Mouse (Mus musculus) embryonic facial prominence, embryonic 12.5 days (tissue): Measurements from ENCODE around the gene Abcg1. TPM values are rescaled to one million over a fixed set of nuclear protein-coding genes. Genes with fewer than 3 reads are reported as not detected.

Experiments
- ATAC-seq: fragments of 200-750 bp; cut with Nextera tagmentation; 2 replicates; pipeline ENCODE4 v1.8.0; 2017; ENCODE audit not compliant: insufficient number of reproducible peaks, insufficient read depth, low FRiP score, low TSS enrichment
- H3K27ac ChIP-seq: fragments of 300-500 bp; sonication (generic); 2 replicates; pipeline ENCODE4 v1.5.1; 2016; ENCODE audit warnings: mild to moderate bottlenecking
- H3K27me3 ChIP-seq: fragments of 300-500 bp; sonication (generic); 2 replicates; pipeline ENCODE4 v1.6.1; 2016; ENCODE audit warnings: mild to moderate bottlenecking, moderate library complexity
- H3K36me3 ChIP-seq: fragments of 300-500 bp; sonication (generic); 2 replicates; pipeline ENCODE4 v1.6.1; 2016; ENCODE audit warnings: mild to moderate bottlenecking
- H3K4me1 ChIP-seq: fragments of 300-500 bp; sonication (generic); 2 replicates; pipeline ENCODE4 v1.6.1; 2016
- H3K4me2 ChIP-seq: fragments of 300-500 bp; sonication (generic); replicated peaks from 2 replicates; pipeline ENCODE4 v1.6.1; 2016; ENCODE audit warnings: mild to moderate bottlenecking, moderate library complexity
- H3K4me3 ChIP-seq: fragments of 300-500 bp; sonication (generic); 2 replicates; pipeline ENCODE4 v1.5.1; 2016; ENCODE audit warnings: mild to moderate bottlenecking
- H3K9ac ChIP-seq: fragments of 300-500 bp; sonication (generic); 2 replicates; pipeline ENCODE4 v1.6.1; 2016; ENCODE audit warnings: mild to moderate bottlenecking, moderate library complexity
- H3K9me3 ChIP-seq: fragments of 300-500 bp; sonication (generic); 2 replicates; pipeline ENCODE4 v1.6.1; 2016; ENCODE audit warnings: mild to moderate bottlenecking, moderate library complexity
- WGBS: fragments of 180-500 bp; shearing (Covaris S2); methylation state at CpG from one replicate; pipeline ENCODE4 v1.1.7; 2016; 5-methylcytosine and 5-hydroxymethylcytosine counted together
- polyA plus RNA-seq: library from polyadenylated mRNA; unstranded; fragments of >200 nt; fragmentation: Nextera tagmentation; extraction: Ambion mirVana; gene quantifications from 2 replicates; pipeline ENCODE4 v1.2.1, GENCODE M21; 2016

The Abcg1 gene
- polyA plus RNA-seq = 14.6 and 15.4 TPM in 2 replicates

DNA sequence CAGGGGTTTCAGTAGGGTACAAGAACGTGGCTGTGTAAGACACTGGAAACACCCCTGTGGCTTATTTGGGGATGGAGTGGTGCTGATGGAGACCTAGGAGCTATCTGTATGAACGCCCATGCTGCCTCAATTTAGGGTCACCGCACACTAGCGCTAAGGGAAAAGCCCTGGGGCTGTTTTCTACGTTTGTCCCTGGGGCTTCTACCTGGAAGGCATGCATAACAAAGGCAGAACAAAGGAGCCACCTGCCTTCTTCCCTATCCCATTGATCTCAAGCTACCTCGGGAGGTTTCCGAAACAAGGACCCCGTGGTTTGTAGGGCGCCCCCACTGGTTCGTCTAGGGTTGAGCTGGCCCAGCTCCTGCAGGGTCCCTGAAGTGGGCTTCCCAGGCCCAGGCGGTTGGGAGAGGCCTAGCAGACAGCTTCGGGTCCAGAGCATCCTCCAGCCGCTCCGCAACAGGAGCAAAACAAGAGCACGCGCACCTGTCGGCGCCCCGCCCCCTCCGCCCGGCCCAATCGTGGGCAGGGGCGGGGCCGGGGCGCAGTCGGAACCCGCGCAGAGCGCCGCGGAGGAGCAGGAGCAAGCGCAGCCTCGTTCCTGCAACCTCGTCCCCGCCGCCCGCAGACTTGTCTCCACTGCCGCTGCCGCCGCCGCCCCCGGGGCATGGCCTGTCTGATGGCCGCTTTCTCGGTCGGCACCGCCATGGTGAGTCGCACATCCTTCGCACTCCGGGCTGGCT is at the start of gene Abcg1:
Abcg1 (plus strand) TSS at position 525 of the 740 bp plus-strand sequence.
- peak; percentile 47; the same call in 1 of the 2 replicates for ATAC-seq
- Histone ChIP-seq H3K4me3 (peak within 1 kb of the TSS; percentile 54), H3K9ac (peak within 1 kb of the TSS; percentile 57), H3K4me1 (peaks cover 39% of the 10 kb centered on the region), H3K4me2 (peak within 1 kb of the TSS; percentile 94), H3K36me3 (no peaks in the 10 kb centered on the region), H3K27ac (peak within 1 kb of the TSS; percentile 32), H3K9me3 (peaks cover 10% of the 10 kb centered on the region; the same call in 1 of the 2 replicates), H3K27me3 (peaks cover 29% of the 10 kb centered on the region)
- 1% methylated on average over 49 of the region's 49 CpGs for WGBS

DNA sequence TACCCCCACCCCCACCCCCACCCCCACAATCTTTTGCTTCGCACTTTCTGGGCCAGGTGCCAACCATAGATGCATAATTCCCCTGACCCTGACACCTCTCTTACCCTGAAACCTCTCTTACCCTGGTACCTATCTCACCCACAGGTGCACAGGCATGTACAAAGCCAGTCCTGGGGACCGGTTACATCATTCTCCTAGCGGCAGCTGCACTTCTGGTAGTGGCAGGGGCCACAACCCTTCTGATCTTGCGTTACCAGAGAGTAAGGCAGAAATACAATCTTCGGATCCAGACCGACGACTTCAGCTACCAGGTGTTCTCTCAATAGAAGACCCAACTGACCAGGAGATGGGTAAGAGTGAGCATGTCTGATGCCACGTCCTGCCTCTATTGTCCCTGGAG is 49.1 kb upstream of the Abcg1 start:
- ATAC-seq = no peak
- H3K4me2 ChIP-seq = no peak overlapping the region
- no peaks in the 10 kb centered on the region for H3K9me3 ChIP-seq
- H3K9ac ChIP-seq = no peak overlapping the region
- WGBS = 83% methylated on average over 8 of the region's 8 CpGs
- H3K4me3 ChIP-seq = no peak overlapping the region
- no peaks in the 10 kb centered on the region for H3K27me3 ChIP-seq
- H3K4me1 ChIP-seq = no peaks in the 10 kb centered on the region
- no peaks in the 10 kb centered on the region for H3K36me3 ChIP-seq
- no peak overlapping the region for H3K27ac ChIP-seq

DNA sequence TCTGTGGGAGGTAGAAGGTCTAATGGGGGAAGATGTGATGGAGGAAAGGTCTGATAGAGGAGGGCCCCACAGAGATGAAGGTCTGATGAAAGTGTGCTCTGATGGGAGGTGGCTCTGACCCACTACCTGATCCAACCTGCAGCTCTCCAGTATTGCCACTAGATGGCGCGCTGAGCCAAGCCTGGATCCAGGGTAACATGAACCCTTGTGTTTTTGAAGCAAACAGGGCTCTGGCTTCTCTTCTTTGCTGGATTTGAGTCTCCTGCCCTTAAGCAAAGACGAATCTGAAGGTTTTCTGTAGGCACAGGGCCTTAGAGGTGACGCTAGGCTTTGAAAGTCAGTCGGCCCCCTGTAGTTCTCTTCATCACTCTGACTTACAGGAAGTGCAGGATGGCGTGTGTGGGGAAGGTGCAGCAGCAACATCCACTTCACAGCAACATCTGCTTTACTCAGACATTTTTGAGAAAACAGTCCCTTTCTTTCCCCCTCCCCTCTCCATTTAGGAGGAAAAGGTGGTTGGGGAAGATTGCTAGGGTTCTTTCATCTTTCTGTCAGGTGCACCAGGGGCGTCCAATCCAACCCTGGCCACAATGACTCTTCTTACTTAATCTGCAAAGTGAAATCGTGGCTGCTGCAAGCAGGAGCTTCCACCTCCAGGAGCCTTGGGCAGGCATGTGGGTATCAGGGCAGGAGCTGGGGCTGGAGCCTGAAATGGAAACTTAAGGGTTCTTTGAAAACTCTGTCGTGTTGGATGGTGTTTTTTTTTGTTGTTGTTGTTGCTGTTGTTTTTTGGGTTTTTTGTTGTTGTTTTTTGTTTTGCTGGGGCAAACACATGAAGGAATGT is 45.7 kb upstream of the Abcg1 start:
- H3K27me3 ChIP-seq = no peaks in the 10 kb centered on the region
- H3K4me2 ChIP-seq = no peak overlapping the region
- peaks cover 6% of the 10 kb centered on the region; the same call in 1 of the 2 replicates for H3K9me3 ChIP-seq
- no peak for ATAC-seq
- no peak overlapping the region for H3K9ac ChIP-seq
- H3K27ac ChIP-seq = no peak overlapping the region
- no peaks in the 10 kb centered on the region for H3K4me1 ChIP-seq
- WGBS = 28% methylated on average over 9 of the region's 9 CpGs
- no peaks in the 10 kb centered on the region for H3K36me3 ChIP-seq
- H3K4me3 ChIP-seq = no peak overlapping the region

DNA sequence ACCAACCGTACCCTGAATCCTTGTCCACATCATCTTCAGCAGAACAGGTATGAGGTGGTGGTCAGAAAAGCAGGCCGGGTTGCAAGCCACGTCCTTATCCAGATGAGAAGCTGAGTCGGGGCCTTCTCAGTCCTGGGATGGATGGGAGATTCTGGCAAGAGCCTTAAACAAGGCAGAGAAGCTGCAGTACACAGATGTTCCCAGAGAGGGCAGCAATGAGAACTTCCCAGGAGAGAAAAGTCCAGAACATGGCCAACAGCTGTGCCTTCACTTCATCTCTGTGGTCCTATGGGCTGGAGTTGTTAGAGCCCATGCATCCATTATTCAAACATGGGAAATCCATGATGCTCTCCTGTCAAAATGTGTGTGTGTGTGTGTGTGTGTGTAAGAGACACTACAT is 39.2 kb upstream of the Abcg1 start:
- no peaks in the 10 kb centered on the region for H3K4me1 ChIP-seq
- H3K9me3 ChIP-seq = peaks cover 6% of the 10 kb centered on the region; the same call in 1 of the 2 replicates
- ATAC-seq = no peak
- H3K9ac ChIP-seq = no peak overlapping the region
- H3K4me3 ChIP-seq = no peak overlapping the region
- no peak overlapping the region for H3K4me2 ChIP-seq
- no peaks in the 10 kb centered on the region for H3K27me3 ChIP-seq
- H3K27ac ChIP-seq = no peak overlapping the region
- no peaks in the 10 kb centered on the region for H3K36me3 ChIP-seq
- WGBS = 65% methylated on average over 4 of the region's 4 CpGs

DNA sequence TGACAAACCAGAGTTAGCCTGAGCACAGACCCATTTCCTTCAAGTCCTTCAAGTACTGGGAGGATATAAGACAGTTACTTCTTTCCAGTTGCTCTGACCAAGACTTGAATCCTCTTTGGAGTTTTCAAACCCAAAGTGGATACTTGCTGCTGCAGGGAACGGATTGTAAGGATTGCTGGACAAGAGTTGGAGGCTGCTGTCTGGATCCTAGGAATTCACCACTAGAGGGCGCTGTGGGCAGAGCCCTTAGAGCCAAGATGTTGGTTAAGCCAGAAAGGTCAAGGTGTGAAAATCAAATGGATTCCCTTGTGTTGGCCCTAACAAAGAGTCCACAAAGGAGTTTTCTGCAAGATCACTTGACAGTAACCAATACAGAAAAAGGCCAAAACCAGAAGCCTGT is 38.0 kb upstream of the Abcg1 start:
- no peak overlapping the region for H3K27ac ChIP-seq
- H3K4me3 ChIP-seq = no peak overlapping the region
- ATAC-seq = no peak
- H3K27me3 ChIP-seq = no peaks in the 10 kb centered on the region
- H3K4me2 ChIP-seq = no peak overlapping the region
- H3K9ac ChIP-seq = no peak overlapping the region
- H3K9me3 ChIP-seq = peaks cover 6% of the 10 kb centered on the region; the same call in 1 of the 2 replicates
- 5% methylated on average over 2 of the region's 2 CpGs for WGBS
- no peaks in the 10 kb centered on the region for H3K36me3 ChIP-seq
- H3K4me1 ChIP-seq = no peaks in the 10 kb centered on the region

DNA sequence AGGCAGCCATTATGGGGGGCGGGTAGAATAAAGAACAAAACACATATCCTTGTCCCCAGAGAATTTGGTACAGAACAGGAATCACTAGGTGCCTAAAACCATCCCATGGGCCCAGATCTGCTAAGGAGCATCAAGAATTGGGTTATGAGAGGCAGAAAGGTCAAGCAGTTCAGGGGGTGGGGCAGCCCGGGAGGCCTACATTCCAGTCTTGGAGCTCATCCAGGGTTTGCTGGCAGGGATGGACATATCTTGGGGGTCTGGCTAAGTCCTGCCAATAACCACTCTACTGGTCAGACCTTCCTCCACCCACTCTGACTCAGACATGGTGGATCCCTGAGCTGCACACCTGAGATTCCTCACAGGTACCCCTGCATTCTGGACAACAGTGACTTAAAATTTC is 37.4 kb upstream of the Abcg1 start:
- WGBS = 78% methylated on average over 2 of the region's 2 CpGs
- no peaks in the 10 kb centered on the region for H3K36me3 ChIP-seq
- no peaks in the 10 kb centered on the region for H3K27me3 ChIP-seq
- no peak for ATAC-seq
- no peak overlapping the region for H3K27ac ChIP-seq
- H3K4me1 ChIP-seq = no peaks in the 10 kb centered on the region
- no peak overlapping the region for H3K9ac ChIP-seq
- no peak overlapping the region for H3K4me2 ChIP-seq
- H3K9me3 ChIP-seq = peaks cover 6% of the 10 kb centered on the region; the same call in 1 of the 2 replicates
- no peak overlapping the region for H3K4me3 ChIP-seq

DNA sequence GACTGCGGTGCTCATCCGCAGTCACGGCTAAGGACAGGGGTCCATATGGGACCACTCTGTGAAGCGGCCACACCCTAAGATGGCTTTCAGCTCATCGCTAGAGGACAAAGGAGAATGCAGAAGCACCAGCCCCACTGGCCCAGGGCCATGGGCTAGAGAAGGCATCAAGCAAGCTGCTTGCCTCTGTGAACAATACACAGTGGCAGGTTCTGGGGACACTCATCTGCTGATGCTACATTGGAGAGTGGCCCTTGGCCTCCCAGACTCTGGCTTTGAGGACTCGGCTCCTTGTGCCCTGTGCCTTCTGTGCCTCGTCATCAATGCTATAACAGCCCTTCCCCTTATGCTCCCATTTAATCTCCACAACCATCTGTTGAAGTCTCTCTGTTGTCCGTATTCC is 36.2 kb upstream of the Abcg1 start:
- Histone ChIP-seq H3K9me3 (peaks cover 4% of the 10 kb centered on the region; the same call in 1 of the 2 replicates), H3K36me3 (no peaks in the 10 kb centered on the region), H3K27me3 (no peaks in the 10 kb centered on the region), H3K27ac (no peak overlapping the region), H3K4me1 (no peaks in the 10 kb centered on the region), H3K4me3 (no peak overlapping the region), H3K4me2 (no peak overlapping the region), H3K9ac (no peak overlapping the region)
- 81% methylated on average over 8 of the region's 8 CpGs for WGBS
- ATAC-seq = no peak

DNA sequence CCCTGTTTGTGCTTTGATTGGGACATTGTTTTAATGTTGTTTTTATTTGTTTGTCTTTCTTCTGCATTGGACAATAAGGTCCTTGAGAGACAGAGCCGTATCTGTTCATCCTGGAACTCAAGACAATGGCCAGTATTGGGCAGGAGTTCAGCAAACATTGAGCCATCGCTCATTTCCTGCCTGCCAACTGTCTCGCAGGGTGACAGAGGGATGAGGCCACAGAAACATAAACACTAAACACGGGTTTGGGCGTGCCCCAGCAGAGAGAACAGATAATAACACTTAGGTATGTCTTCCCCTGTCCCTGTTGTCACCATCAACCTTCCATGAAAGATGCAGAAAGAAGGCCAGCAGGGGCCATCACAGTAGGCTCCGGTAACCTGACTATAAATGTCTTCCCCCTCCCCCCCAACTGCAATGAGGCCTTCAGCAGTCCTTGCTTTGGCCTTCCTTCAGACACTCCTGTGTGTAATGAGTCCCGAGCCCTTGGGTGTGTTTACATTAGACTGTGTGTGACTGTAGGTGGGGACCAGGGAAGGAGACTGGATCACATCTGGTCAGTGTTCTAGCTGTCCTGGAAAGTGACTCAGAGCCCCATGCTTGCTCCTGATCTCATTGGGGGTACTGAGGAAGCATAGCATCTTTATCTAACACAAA is 33.2 kb upstream of the Abcg1 start:
- Histone ChIP-seq H3K9ac (no peak overlapping the region), H3K4me2 (no peak overlapping the region), H3K27ac (no peak overlapping the region), H3K4me3 (no peak overlapping the region), H3K27me3 (no peaks in the 10 kb centered on the region), H3K36me3 (no peaks in the 10 kb centered on the region), H3K4me1 (0 out of 2 replicates have a peak, but pooled peaks cover 4% of the 10 kb centered on the region), H3K9me3 (no peaks in the 10 kb centered on the region)
- no peak for ATAC-seq
- 64% methylated on average over 7 of the region's 7 CpGs for WGBS

DNA sequence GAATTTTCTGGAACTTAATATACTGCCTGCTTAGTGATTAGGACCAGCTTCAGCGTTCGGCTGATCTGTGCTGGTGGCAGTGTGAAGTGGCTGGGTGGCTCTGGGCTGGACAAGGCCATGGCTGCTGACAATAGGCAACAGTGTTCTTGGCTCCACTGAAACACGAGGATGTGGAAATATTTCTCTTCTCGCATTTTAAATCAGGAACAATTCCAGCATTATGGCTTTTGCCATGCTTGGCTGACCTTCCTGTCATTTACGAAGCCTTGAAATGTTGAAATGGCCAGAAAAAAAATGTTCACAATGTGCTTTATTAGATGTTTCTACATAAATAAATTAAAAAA is 32.7 kb upstream of the Abcg1 start:
- no peaks in the 10 kb centered on the region for H3K36me3 ChIP-seq
- H3K4me1 ChIP-seq = 0 out of 2 replicates have a peak, but pooled peaks cover 4% of the 10 kb centered on the region
- H3K27ac ChIP-seq = no peak overlapping the region
- no peak overlapping the region for H3K4me2 ChIP-seq
- H3K27me3 ChIP-seq = no peaks in the 10 kb centered on the region
- H3K9me3 ChIP-seq = no peaks in the 10 kb centered on the region
- no peak overlapping the region for H3K9ac ChIP-seq
- WGBS = 48% methylated on average over 5 of the region's 5 CpGs
- no peak for ATAC-seq
- no peak overlapping the region for H3K4me3 ChIP-seq

DNA sequence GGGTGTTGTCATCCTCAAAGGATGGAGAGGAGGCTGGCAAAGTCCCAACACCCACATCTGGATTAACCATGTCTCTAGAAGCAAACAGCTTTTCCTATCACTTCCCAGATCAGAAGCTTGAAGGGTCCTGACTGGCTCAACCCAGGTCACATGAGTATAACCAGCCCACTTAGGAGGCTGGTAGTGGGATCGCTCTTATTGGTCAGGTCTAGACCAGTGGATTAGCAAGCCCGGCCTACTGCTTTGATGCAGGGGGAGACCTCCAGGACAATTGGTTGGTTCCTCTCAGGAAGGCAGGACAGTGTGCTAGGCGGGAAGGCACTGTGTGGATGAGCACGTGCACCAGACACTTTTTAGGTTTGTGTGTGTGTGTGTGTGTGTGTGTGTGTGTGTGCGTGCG is 30.5 kb upstream of the Abcg1 start:
- no peak overlapping the region for H3K9ac ChIP-seq
- H3K27ac ChIP-seq = no peak overlapping the region
- ATAC-seq = no peak
- 85% methylated on average over 6 of the region's 6 CpGs for WGBS
- H3K4me2 ChIP-seq = no peak overlapping the region
- no peak overlapping the region for H3K4me3 ChIP-seq
- H3K9me3 ChIP-seq = no peaks in the 10 kb centered on the region
- no peaks in the 10 kb centered on the region for H3K27me3 ChIP-seq
- H3K36me3 ChIP-seq = no peaks in the 10 kb centered on the region
- 0 out of 2 replicates have a peak, but pooled peaks cover 4% of the 10 kb centered on the region for H3K4me1 ChIP-seq

DNA sequence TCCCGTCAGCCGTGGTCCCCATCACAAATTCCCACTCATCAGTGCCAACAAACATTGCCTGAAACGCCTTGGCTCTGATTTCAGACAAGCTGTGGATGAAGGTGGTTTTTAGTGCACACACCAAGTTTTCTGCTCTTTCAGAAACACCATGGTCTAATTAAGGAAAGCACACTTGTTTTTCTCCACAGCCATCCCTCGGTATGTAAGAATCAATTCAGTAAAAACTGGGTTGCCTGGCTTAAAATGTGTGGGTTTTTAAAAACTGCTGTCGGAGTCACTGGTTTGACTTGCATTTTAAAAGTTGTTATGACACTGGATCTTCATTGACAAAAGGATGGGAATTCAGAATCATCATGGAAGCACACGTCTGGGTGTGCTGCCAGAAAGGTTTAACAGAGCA is 29.8 kb upstream of the Abcg1 start:
- no peaks in the 10 kb centered on the region for H3K36me3 ChIP-seq
- no peak overlapping the region for H3K4me3 ChIP-seq
- no peaks in the 10 kb centered on the region for H3K27me3 ChIP-seq
- no peaks in the 10 kb centered on the region for H3K9me3 ChIP-seq
- no peak overlapping the region for H3K4me2 ChIP-seq
- 84% methylated on average over 6 of the region's 6 CpGs for WGBS
- no peak overlapping the region for H3K27ac ChIP-seq
- H3K9ac ChIP-seq = no peak overlapping the region
- no peak for ATAC-seq
- H3K4me1 ChIP-seq = 0 out of 2 replicates have a peak, but pooled peaks cover 4% of the 10 kb centered on the region
